Comparison of ENCODE assay signal across 8 mouse cellular contexts in the genomic region with DNA sequence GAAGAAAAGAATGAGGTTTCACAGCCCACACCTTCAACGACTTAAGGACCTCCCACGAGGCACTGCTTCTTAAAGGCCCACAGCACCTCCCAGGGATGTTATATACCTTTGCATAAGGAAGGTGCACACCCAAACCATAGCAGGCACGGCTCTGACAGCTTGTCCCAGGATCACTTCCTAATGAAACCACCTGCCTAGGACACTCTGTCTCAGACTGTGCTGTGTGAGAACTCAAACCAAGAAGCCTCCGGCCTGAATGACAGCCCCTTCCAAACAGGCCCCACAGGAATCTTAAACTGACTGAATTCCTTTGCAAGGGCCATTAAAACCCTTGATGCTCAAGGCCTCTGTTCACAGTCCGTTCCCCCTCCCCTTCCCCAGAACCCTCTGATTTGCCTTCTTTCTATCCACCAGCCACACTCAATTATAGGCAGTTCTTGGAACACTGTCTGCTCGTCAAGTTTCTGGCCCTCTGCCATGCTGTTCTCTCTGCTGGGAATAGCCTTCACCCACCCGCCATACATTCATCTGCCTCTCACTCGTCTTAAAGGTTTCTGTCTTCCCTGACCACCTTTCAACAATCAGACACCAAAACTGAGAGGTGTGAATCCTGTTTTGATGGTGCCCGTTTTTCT. TPM values are rescaled to one million over a fixed set of nuclear protein-coding genes. Genes with fewer than 3 reads are reported as not detected.
DNase-seq lines count a peak whose midpoint lies in the region; ATAC-seq and TF ChIP-seq lines count a peak whose summit lies in the region.

No protein-coding gene starts in this region.

- no peak for TF ChIP-seq POLR2A in limb, embryonic 14.5 days (IDR thresholded peaks at IDR 0.05; ENCODE audit: borderline replicate concordance, extremely low read depth, insufficient read depth, insufficient read length)

- H3K4me2 ChIP-seq in hindbrain, embryonic 12.5 days (replicated peaks): no peak overlapping the region
- no peak overlapping the region for H3K4me2 ChIP-seq in hindbrain, embryonic 11.5 days (replicated peaks; ENCODE audit: low read depth, low read length)
- no peak overlapping the region for H3K4me2 ChIP-seq in embryonic facial prominence, embryonic 14.5 days (ENCODE audit: low read depth, low read length)
- H3K4me2 ChIP-seq in limb, embryonic 14.5 days (replicated peaks; ENCODE audit: low read depth, low read length, severe bottlenecking): no peak overlapping the region

- no peaks in the 10 kb centered on the region for H3K36me3 ChIP-seq in hindbrain, embryonic 12.5 days
- no peaks in the 10 kb centered on the region for H3K36me3 ChIP-seq in hindbrain, embryonic 11.5 days (ENCODE audit: control insufficient read depth, insufficient read depth, low read length)
- no peaks in the 10 kb centered on the region for H3K36me3 ChIP-seq in embryonic facial prominence, embryonic 14.5 days (ENCODE audit: control insufficient read depth, insufficient read depth, low read length)
- H3K36me3 ChIP-seq in limb, embryonic 14.5 days (ENCODE audit: control insufficient read depth, insufficient read depth, low read length): no peaks in the 10 kb centered on the region

- H3K27ac ChIP-seq in hindbrain, embryonic 12.5 days: no peak overlapping the region
- no peak overlapping the region for H3K27ac ChIP-seq in hindbrain, embryonic 11.5 days (ENCODE audit: low read depth, low read length)
- H3K27ac ChIP-seq in embryonic facial prominence, embryonic 14.5 days (replicated peaks; ENCODE audit: low read depth, low read length): no peak overlapping the region
- no peak overlapping the region for H3K27ac ChIP-seq in limb, embryonic 14.5 days (replicated peaks; ENCODE audit: low read depth, low read length)

- H3K9ac ChIP-seq in hindbrain, embryonic 12.5 days: no peak overlapping the region
- H3K9ac ChIP-seq in hindbrain, embryonic 11.5 days (ENCODE audit: low read depth, low read length): no peak overlapping the region
- H3K9ac ChIP-seq in embryonic facial prominence, embryonic 14.5 days (ENCODE audit: low read depth, low read length): no peak overlapping the region
- no peak overlapping the region for H3K9ac ChIP-seq in limb, embryonic 14.5 days (ENCODE audit: low read depth, low read length, severe bottlenecking)

- peak; percentile 77 for ATAC-seq in hindbrain, embryonic 12.5 days (ENCODE audit: low FRiP score)
- no peak for ATAC-seq in hindbrain, embryonic 11.5 days (ENCODE audit: low FRiP score)
- ATAC-seq in embryonic facial prominence, embryonic 14.5 days (ENCODE audit: low read depth): no peak
- ATAC-seq in limb, embryonic 14.5 days (ENCODE audit: low FRiP score, low read depth): peak; percentile 50; the same call in 1 of the 2 replicates
- no peak for ATAC-seq in granulocyte monocyte progenitor cell, adult 5-6 weeks (replicated peaks; ENCODE audit: poor library complexity, severe bottlenecking)

- WGBS in hindbrain, embryonic 12.5 days: 53% methylated on average over 9 of the region's 9 CpGs
- 69% methylated on average over 9 of the region's 9 CpGs for WGBS in hindbrain, embryonic 11.5 days
- WGBS in embryonic facial prominence, embryonic 14.5 days: 43% methylated on average over 9 of the region's 9 CpGs
- whole genome bisulfite sequencing in limb, embryonic 14.5 days: 28% methylated on average over 9 of the region's 9 CpGs

- no peaks in the 10 kb centered on the region for H3K27me3 ChIP-seq in hindbrain, embryonic 12.5 days
- H3K27me3 ChIP-seq in hindbrain, embryonic 11.5 days (ENCODE audit: control insufficient read depth, insufficient read depth, low read length): no peaks in the 10 kb centered on the region; the same call in 1 of the 2 replicates
- no peaks in the 10 kb centered on the region for H3K27me3 ChIP-seq in embryonic facial prominence, embryonic 14.5 days (replicated peaks; ENCODE audit: control insufficient read depth, insufficient read depth, low read length)
- H3K27me3 ChIP-seq in limb, embryonic 14.5 days (ENCODE audit: control insufficient read depth, insufficient read depth, low read length): no peaks in the 10 kb centered on the region

- H3K4me3 ChIP-seq in hindbrain, embryonic 12.5 days: no peak overlapping the region
- no peak overlapping the region for H3K4me3 ChIP-seq in hindbrain, embryonic 11.5 days (ENCODE audit: low read depth, low read length)
- no peak overlapping the region for H3K4me3 ChIP-seq in embryonic facial prominence, embryonic 14.5 days (ENCODE audit: low read depth, low read length)
- no peak overlapping the region for H3K4me3 ChIP-seq in limb, embryonic 14.5 days (replicated peaks; ENCODE audit: low read length)

- no peaks in the 10 kb centered on the region for H3K9me3 ChIP-seq in hindbrain, embryonic 12.5 days (replicated peaks)
- H3K9me3 ChIP-seq in hindbrain, embryonic 11.5 days (ENCODE audit: control insufficient read depth, low read length): no peaks in the 10 kb centered on the region
- H3K9me3 ChIP-seq in embryonic facial prominence, embryonic 14.5 days (ENCODE audit: control insufficient read depth, low read length): no peaks in the 10 kb centered on the region
- no peaks in the 10 kb centered on the region for H3K9me3 ChIP-seq in limb, embryonic 14.5 days (ENCODE audit: control insufficient read depth, low read length)

- DNase-seq in hindbrain, embryonic 11.5 days (ENCODE audit: low spot score): no peak
- peak; percentile 25 for DNase-seq in NIH3T3 (ENCODE audit: low read depth)
- peak; percentile 49 for DNase-seq in embryonic facial prominence, embryonic 14.5 days (ENCODE audit: low spot score)
- DNase-seq in limb, embryonic 14.5 days (ENCODE audit: low spot score): no peak
- no peak for DNase-seq in layer of hippocampus, postnatal 10 days (ENCODE audit: low spot score in 2 of 2)
- DNase-seq in cerebellum, postnatal 36 days: no peak

- peaks cover 8% of the 10 kb centered on the region; the same call in 1 of the 2 replicates for H3K4me1 ChIP-seq in hindbrain, embryonic 12.5 days
- H3K4me1 ChIP-seq in hindbrain, embryonic 11.5 days (replicated peaks; ENCODE audit: control insufficient read depth, insufficient read depth, low read length): no peaks in the 10 kb centered on the region
- H3K4me1 ChIP-seq in embryonic facial prominence, embryonic 14.5 days (ENCODE audit: control insufficient read depth, insufficient read depth, low read length): peaks cover 11% of the 10 kb centered on the region; the same call in 1 of the 2 replicates
- H3K4me1 ChIP-seq in limb, embryonic 14.5 days (ENCODE audit: control insufficient read depth, insufficient read depth, low read length): peaks cover 11% of the 10 kb centered on the region; the same call in 1 of the 2 replicates

RNA-seq across cellular contexts. Expression of a gene that starts 50.6 kb away (rescaled TPM):
- polyA plus RNA-seq in hindbrain, embryonic 12.5 days (2016; fragmentation: Nextera tagmentation; extraction: Ambion mirVana): 19.2 and 28.0 TPM in 2 replicates
- 18.5 and 26.8 TPM in 2 replicates for polyA plus RNA-seq in hindbrain, embryonic 11.5 days (2014; fragmentation: Nextera tagmentation; extraction: Ambion mirVana)
- polyA plus RNA-seq in embryonic facial prominence, embryonic 14.5 days (2014; fragmentation: Nextera tagmentation; extraction: Ambion mirVana): 30.5 and 38.1 TPM in 2 replicates
- polyA plus RNA-seq in limb, embryonic 14.5 days (2012; rRNA removed): 13.6 and 17.5 TPM in 2 replicates
- polyA plus RNA-seq in limb, embryonic 14.5 days (2014; fragmentation: Nextera tagmentation; extraction: Ambion mirVana): 21.1 and 27.4 TPM in 2 replicates
- total RNA-seq in layer of hippocampus, postnatal 10 days (2021): 10 to 100 TPM; 66.0 to 77.4 TPM
- 13.4 and 17.7 TPM in 2 replicates for total RNA-seq in granulocyte monocyte progenitor cell, adult 5-6 weeks (2014; fragmentation: Nextera tagmentation)
- total RNA-seq in granulocyte monocyte progenitor cell, adult 5-6 weeks (2017): 18.0 and 27.9 TPM in 2 replicates

Comparison
In these comparisons a context has a peak if more than half of its experiments do, and no peak if none do; other contexts are left out.
1. ATAC-seq: peak in hindbrain, embryonic 12.5 days (single experiment) and limb, embryonic 14.5 days (single experiment); none in hindbrain, embryonic 11.5 days (single experiment), embryonic facial prominence, embryonic 14.5 days (single experiment) and granulocyte monocyte progenitor cell, adult 5-6 weeks (single experiment).
2. DNase-seq: peak in NIH3T3 (single experiment) and embryonic facial prominence, embryonic 14.5 days (single experiment); none in hindbrain, embryonic 11.5 days (single experiment), limb, embryonic 14.5 days (single experiment), layer of hippocampus, postnatal 10 days (0 of 2) and cerebellum, postnatal 36 days (0 of 2).